Mouse (Mus musculus) adrenal gland, postnatal 4 days (tissue): ENCODE data around the gene Lims1. TPM values are rescaled to one million over a fixed set of nuclear protein-coding genes. Genes with fewer than 3 reads are reported as not detected.
"Not testable (repeated sequence)": the region's sequence is repeated elsewhere in the genome, so short reads cannot be mapped to it uniquely, and the experiment has no call there.

Source experiments
- DNase-seq, 2 experiments: peaks; one replicate each; pipeline ENCODE4 v3.0.0; 2021 to 2022; ENCODE audit warnings: low spot score in 2 of 2, mixed read lengths in 2 of 2
- long read RNA-seq, 2 experiments: library from polyadenylated mRNA; stranded (forward); transcript quantifications; one replicate each; pipeline ENCODE4 v2.0.0; 2021
- total RNA-seq, 2 experiments: library from RNA; stranded (reverse); gene quantifications; 2 replicates each; pipeline ENCODE4 v1.2.3; 2021

Lims1 gene
- 10 to 100 TPM; 78.3 to 80.1 TPM for total RNA-seq
- long read RNA-seq, experiment 1, full-length matches to known transcripts = 8 of 14 reads
- long read RNA-seq, experiment 1, partial matches to known transcripts = 0 of 14 reads
- long read RNA-seq, experiment 1, other reads (novel, unspliced or antisense) = 6 of 14 reads
- long read RNA-seq, experiment 2, full-length matches to known transcripts = 64 of 82 reads
- long read RNA-seq, experiment 2, partial matches to known transcripts = 4 of 82 reads
- long read RNA-seq, experiment 2, other reads (novel, unspliced or antisense) = 14 of 82 reads

DNA sequence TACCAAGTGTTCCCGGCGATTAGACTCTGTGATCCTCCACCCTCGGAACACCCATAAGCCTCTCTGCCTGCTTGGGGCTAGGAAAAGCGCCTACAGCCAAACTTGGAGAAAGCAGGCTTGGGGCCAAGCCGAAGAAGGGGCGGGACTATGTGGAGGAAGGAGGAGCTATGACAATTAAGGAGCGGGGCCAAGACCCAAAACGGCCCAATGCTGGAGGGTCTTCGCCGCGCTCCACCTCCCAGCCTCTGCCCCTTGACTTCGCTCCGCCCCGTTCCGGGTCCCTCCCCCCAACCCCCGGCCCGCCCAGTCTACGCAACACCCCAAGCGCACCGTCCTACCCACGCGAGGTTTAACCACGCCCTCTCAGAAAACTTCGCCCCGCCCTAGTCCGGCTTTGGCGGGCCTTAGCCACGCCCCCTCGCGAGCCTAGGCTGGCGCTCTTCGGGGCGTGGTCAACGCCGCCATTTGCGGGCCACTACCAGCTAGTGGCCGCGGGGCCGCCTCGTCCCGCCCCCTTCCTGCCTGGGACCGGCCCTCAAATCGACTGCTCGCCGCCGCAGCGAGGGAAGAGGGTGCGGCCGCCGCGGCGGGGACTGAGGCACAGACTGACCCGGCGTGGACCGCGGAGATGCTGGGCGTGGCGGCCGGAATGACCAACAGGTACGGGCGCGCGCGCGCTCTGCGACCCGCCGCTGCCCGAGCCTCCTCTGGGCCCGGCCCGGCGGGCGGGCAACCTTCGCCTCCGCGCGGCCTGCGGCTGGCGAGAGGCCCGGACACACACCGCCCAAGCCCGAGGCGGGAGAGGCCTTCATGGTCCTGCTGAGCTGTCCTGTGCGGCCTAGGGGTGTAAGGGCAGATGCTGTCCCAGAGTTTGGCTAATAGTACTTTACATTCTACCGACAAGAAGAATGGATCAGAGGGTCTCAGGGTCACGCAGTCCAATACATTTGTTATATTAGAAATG is at the start of gene Lims1:
Gene Lims1, plus strand, starts transcription at position 439 of the 964 bp plus-strand sequence.
- DNase-seq = peak; percentile 93 to 97

DNA sequence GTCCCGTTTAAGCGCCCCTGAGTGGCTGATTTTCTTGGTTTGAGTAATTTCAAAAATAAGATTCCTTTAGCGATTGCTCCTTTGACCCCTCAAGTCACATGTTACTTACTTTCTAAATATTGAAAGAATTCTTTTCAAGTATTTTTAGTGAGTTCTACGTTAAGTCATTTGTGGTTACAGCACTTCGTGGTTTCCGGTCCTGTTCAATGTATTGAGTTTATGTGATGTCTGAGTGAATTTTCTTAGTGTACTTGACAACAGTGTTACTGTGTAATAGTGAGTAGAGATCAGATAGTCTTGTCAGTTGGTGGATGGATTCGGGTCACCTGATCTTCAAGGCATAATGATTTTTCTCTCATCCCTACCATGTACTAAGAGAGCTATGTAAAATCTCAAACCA is 41.0 kb upstream of the Lims1 start:
- DNase-seq = no peak

DNA sequence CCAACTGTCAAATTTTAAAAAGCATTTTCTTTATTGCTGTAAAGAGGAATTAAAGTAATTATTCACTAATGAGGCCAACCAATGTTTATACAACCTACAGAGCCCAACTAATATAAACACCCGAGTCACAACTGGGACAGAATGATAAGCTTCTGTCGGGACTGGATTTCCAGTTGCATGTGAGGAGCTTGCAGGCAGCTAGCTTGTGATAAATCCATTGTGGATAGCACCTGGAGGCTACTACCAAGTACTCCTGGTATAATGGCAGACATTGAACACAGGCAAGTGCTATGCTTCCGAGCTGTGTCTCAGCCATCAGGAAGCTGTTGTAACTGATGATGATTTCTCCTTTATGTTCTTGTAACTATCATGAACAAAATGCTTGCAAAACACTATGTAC is 32.5 kb upstream of the Lims1 start:
- DNase-seq = no peak

DNA sequence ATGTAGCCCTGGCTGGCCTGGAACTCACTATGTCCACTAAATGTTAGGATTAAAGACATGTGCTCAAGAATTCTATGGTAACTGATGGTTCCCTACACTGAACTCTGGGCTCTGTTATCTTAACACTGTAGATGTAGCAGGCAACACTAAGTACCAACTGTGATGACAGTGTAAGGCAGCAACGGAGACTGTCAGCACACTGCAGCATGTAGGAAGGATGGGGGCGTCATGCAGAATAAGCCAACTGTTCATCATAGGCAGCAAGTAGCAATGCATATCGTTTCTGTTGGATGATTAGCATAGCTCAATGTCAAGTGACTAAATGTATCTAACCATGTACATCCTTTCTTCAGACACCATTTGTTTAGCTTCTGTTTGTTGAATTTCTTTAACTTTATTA is 29.0 kb upstream of the Lims1 start:
- DNase-seq = no peak

- no peak for DNase-seq
These were observed 27.7 kb upstream of the Lims1 start for GRCm38 (mm10) chr10:58295605-58296004.

- no peak for DNase-seq
These were observed 18.3 kb upstream of the Lims1 start for GRCm38 (mm10) chr10:58304996-58305395.

DNA sequence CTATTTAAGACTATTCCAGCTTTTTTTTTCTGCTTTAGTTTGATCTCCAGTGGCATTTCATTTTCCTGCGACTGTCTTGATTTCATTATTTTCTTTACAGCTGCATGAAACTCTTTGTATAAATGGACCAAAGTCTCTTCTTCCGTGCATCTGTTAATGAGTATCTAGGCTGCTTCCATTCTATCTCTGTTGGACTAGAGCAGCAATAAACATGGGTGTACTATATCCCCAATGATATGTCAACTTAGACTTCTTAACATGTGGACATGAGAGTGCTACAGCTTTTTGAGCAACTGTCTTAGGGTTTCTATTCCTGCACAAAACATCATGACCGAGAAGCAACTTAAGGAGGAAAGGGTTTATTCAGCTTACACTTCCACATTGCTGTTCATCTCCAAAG is 16.4 kb upstream of the Lims1 start:
- no peak for DNase-seq

- DNase-seq = no peak
These were observed 12.5 kb upstream of the Lims1 start for GRCm38 (mm10) chr10:58310791-58311190.

DNA sequence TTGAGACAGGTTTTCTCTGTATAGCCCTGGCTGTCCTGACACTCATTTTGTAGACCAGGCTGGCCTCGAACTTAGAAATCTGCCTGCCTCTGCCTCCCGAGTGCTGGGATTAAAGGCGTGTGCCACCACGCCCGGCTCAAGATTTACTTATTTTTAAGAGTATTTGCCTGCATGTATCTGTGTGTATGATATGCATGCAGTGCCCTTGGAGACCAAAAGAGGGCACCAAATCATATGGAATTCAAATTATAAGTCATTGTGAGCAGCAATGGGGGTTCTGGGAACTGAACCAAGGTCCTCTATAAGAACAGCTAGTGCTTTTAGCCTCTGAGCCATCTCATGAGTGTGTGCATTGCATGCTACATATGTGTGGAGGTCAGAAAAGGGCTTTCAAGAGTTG is 10.4 kb upstream of the Lims1 start:
- no peak for DNase-seq

- no peak for DNase-seq
These were observed 2.4 kb upstream of the Lims1 start for GRCm38 (mm10) chr10:58320881-58321280.

DNA sequence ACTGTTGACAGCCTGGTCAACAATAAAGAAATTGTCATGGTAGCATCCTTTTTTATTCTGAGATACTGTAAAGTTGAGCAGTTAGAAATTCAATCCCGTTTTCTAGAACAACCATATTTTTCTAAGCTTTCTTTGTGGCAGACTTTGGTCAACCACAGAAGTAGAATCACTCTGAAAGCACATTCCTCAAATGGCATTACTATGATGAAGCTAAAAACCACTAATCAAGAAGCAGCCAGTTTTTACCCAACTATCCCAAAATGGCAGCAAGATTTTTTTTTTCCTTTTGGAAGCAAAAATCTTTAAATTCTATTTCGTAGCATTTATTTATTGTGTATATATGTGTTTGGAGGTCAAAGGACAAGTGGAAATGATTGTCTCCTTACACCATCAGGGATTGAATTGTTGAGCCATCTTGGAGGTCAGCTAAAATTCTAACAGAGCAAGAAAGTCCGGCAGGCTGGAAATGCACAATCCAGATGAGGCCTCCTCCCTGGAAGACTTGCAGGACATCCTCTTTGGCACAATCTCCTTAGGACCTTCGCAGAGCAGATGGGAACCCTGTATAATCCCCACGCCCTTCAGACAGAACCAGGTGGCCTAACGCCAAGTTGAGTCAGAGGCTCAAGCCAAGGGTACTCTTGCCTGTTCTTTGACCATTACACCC is 772 bp upstream of the Lims1 start:
- DNase-seq = no peak

GRCm38 (mm10) chr10:58326271-58326670 is 3.0 kb downstream of the Lims1 start:
- DNase-seq = no peak

DNA sequence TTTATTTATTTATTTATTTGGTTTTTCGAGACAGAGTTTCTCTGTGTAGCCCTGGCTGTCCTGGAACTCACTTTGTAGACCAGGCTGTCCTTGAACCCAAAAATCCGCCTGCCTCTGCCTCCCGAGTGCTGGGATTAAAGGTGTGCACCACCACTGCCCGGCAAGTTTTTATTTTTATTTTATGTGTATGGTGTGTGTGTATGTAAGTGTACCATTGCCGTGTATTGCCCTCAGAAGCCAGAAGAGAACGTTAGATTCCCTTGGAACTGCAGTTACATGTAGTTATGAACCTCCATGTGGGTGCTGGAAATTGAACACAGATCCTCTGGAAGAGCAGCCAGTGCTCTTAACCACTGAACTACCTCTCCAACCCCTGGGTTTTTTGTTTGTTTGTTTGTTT is 4.6 kb downstream of the Lims1 start:
- not testable (repeated sequence) for DNase-seq

- DNase-seq = no peak
These were observed 5.3 kb downstream of the Lims1 start for GRCm38 (mm10) chr10:58328517-58329108.

GRCm38 (mm10) chr10:58330635-58331034 is 7.4 kb downstream of the Lims1 start:
- no peak for DNase-seq

DNA sequence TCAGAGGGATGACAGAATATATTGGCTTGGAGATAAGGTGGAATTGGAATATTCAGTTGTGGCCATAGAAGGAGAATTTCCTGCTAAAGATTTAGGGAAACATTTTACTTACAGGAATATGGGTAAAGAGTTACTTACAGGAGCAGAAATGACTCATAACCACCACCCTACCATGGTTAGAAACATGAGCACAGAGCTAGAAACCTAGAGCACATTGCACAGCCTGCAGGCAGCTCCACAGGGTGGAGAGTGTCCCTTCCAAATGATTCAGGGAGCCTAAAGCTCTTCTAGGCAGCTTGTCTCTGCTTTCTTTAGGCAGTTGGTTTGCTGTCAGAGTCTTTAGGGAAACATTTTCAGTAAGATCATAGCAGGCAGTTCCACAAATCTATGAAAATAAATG is 8.5 kb downstream of the Lims1 start:
- DNase-seq = no peak

DNA sequence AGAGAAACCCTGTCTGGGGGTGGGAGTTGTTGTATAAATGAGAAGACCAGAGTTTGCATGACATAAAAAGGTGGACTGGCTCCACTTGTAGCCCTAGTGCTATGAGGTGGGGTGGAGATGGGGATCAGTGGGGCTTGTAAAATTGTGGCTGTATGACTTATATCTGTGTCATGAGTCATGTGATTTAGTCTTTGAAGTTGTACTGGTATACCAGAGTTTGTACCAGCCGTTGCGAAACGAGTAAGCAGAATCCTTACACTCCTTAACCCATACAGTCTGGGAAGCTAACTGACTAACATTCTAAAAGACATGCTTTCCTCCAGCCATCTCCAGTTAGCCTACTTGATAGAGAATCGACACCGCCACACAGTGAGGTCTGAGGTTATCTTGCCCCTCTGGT is 10.1 kb downstream of the Lims1 start:
- DNase-seq = no peak

DNA sequence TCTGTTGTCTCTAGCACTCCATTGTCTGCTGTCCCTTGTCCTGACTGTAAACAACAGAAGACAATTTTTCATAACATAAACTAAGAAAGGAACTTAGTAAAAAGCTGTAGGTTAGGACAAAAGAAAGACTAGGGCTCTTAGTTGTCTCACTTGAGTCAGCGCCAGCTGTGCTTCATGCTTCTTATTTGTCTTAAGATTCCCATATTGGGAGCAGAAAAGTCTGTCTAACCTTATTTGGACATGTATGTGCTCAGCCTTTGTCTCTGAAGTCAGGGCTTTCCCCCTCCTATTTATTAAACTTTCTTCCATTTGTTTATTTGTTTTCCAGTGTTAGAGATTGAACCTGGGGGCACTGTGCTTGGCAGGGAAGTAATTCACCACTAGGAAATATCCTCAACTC is 12.9 kb downstream of the Lims1 start:
- DNase-seq = no peak

GRCm38 (mm10) chr10:58337091-58337490 is 13.8 kb downstream of the Lims1 start:
- DNase-seq = not testable (repeated sequence)

DNA sequence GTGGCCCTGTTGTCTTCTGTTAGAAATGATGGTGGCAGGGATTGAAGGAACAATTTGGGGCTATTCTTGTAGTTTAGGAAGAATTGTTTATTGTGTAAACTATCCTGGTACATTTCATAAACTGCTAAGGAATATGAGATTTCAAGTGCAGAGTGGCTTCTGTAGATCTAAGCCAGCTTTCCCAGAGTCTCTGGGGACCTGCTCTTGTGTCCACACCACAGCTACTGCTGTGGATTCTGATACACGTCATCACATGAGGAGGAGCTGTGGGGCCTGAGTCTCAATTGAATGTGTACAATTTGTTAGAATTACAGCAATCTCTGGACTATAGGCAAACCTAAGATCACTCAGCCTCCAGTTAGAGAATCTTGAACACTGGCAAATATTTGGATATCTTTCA is 15.3 kb downstream of the Lims1 start:
- DNase-seq = no peak

GRCm38 (mm10) chr10:58341685-58342084 is 18.4 kb downstream of the Lims1 start:
- no peak for DNase-seq
